10 mouse cellular contexts compared by ENCODE assay signal in the genomic region with DNA sequence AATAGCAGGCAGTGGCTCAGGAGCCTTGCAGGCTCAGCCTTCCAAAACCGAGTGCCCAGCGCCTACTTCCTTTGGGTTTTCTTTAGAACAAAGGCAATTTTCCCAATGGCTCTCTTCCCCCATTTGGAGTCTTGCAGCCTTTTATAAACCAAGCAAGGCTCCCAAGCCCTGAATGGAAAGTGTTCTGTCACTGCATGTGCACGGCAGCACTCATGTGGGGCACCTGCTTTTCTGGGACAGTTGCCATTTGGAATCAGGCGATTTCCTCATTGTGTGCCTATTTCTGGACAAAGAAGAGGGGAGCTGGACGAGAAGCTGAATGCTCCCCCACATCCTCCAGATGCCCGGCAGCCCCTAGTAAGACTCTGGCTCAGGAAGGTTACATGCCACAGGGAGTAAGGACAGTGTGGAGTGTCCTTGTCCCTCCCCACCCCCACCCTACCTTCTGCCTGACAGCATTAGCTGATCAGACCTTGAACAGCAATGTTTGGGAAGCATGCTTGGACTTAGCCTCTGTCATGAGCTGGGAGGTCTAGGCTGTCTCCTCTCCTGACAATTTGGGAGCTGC. TPM values are rescaled to one million over a fixed set of nuclear protein-coding genes. Genes with fewer than 3 reads are reported as not detected.
DNase-seq lines count a peak whose midpoint lies in the region; ATAC-seq and TF ChIP-seq lines count a peak whose summit lies in the region.
"Had no signal": no experiment of that assay in that cellular context is flagged by ENCODE, and none has a peak within 500 bp of the region (broad histone marks: within the 10 kb centered on the region; RNA-seq: fewer than 3 reads in every experiment).

No protein-coding gene starts in this region.

- H3K36me3 ChIP-seq in midbrain, postnatal 0 days (ENCODE audit: insufficient read depth, low read length), result no peaks in the 10 kb centered on the region
- H3K36me3 ChIP-seq: liver, embryonic 13.5 days had no signal

- H3K9me3 ChIP-seq in midbrain, postnatal 0 days (ENCODE audit: low read length), result no peaks in the 10 kb centered on the region
- H3K9me3 ChIP-seq: liver, embryonic 13.5 days had no signal

- peak; percentile 17 for DNase-seq in gastrocnemius, postnatal 10 days
- DNase-seq in gastrocnemius, adult 8-10 months (ENCODE audit: low spot score in 2 of 2), result no peak
- peak; percentile 74 to 81 for DNase-seq in cerebellum, adult 18-20 months
- DNase-seq in heart, adult 8-10 months (ENCODE audit: low spot score), result peak; percentile 86
- peak; percentile 29 to 44 for DNase-seq in layer of hippocampus, postnatal 36 days
- peak; percentile 81 for DNase-seq in midbrain, postnatal 0 days (ENCODE audit: low spot score)
- DNase-seq in thymus, postnatal 4 days, result no peak
- DNase-seq in thymus, postnatal 25 days, result no peak
- DNase-seq: liver, embryonic 13.5 days had no signal

- no peak for TF ChIP-seq CTCF in midbrain, postnatal 0 days (IDR thresholded peaks at IDR 0.05)

- no peak overlapping the region for H3K4me2 ChIP-seq in midbrain, postnatal 0 days (ENCODE audit: low read depth, low read length, poor library complexity, severe bottlenecking)
- H3K4me2 ChIP-seq: liver, embryonic 13.5 days had no signal

- H3K27ac ChIP-seq in midbrain, postnatal 0 days (ENCODE audit: low read depth, low read length), result no peak overlapping the region
- H3K27ac ChIP-seq: liver, embryonic 13.5 days had no signal

- H3K4me3 ChIP-seq in midbrain, postnatal 0 days (ENCODE audit: low read depth, low read length), result no peak overlapping the region
- H3K4me3 ChIP-seq: liver, embryonic 13.5 days had no signal

- H3K27me3 ChIP-seq in midbrain, postnatal 0 days (ENCODE audit: insufficient read depth, low read length), result no peaks in the 10 kb centered on the region
- H3K27me3 ChIP-seq: CH12.LX; liver, embryonic 13.5 days had no signal

- no peaks in the 10 kb centered on the region for H3K4me1 ChIP-seq in midbrain, postnatal 0 days (ENCODE audit: insufficient read depth, low read length)

- WGBS in midbrain, postnatal 0 days, result 30% methylated on average over 6 of the region's 6 CpGs

- no peak overlapping the region for H3K9ac ChIP-seq in midbrain, postnatal 0 days (replicated peaks; ENCODE audit: low read length, poor library complexity, severe bottlenecking)
- H3K9ac ChIP-seq: liver, embryonic 13.5 days had no signal

- no peak; the same call in 1 of the 2 replicates for ATAC-seq in midbrain, postnatal 0 days (ENCODE audit: low FRiP score)

RNA-seq across cellular contexts. Expression of gene Arl4c, which starts 43.6 kb away (rescaled TPM):
- 1 to 10 TPM; 4.4 to 6.3 TPM for total RNA-seq in gastrocnemius, postnatal 10 days (2021)
- under 1 TPM; 0.11 to 0.63 (median 0.29) TPM for total RNA-seq in gastrocnemius, adult 8-10 months (2022)
- total RNA-seq in heart, adult 8-10 months (2022), result 1 to 10 TPM; 3.5 to 6.6 (median 4.9) TPM
- 10 to 100 TPM; 26.1 to 29.0 TPM for total RNA-seq in layer of hippocampus, postnatal 36 days (2021)
- 101 and 115 TPM in 2 replicates for total RNA-seq in midbrain, postnatal 0 days (2014; rRNA removed)
- 44.4 and 47.4 TPM in 2 replicates for polyA plus RNA-seq in midbrain, postnatal 0 days (2015; fragmentation: Nextera tagmentation; extraction: Ambion mirVana)

Comparison
In these comparisons a context has a peak if more than half of its experiments do, and no peak if none do; other contexts are left out.
1. DNase-seq: peak in gastrocnemius, postnatal 10 days (single experiment), cerebellum, adult 18-20 months (2 of 2), heart, adult 8-10 months (single experiment), layer of hippocampus, postnatal 36 days (2 of 2) and midbrain, postnatal 0 days (single experiment); none in gastrocnemius, adult 8-10 months (0 of 2), thymus, postnatal 4 days (single experiment) and thymus, postnatal 25 days (single experiment).